Mouse (Mus musculus): ENCODE results near the gene Wfdc1.

Gene Wfdc1

DNA sequence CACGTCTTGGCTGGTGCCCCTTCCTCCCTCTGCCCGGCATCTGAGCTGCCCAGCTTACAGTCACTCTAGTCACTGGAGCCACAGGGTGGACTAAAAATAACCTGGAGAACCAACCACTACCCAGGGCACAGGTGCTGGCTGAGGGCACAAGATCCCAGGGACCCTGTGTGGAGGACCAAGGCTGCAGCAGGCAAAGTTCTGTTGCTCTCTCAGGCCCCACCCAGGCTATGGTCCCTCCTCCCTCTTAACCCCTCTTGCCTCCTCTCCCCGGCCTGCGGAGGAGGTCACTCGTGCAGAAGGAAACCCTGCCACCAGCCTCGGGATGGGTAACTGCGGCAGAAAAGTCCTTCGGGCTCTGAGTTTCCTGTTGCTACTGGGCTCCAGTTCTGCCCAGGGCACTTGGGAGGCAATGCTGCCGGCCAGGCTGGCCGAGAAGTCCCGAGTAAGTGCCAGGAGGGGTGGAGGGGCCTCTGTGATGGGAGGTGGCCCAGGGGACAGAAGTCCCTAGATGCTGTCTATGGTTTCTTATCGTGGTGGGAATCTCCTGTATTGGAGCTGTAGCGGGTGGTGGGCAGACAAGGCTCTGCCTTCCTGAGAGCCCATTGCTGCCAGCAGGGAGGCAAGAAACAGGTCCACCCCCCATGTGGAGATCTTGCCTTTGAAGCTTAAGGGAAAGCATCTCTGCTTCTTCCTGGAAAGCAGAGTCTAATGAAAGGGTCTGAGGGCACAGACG, at the start of gene Wfdc1:
TSS of gene Wfdc1 (plus strand) at position 147 of the 733 bp plus-strand sequence.
- DNase-seq: no peak

DNA sequence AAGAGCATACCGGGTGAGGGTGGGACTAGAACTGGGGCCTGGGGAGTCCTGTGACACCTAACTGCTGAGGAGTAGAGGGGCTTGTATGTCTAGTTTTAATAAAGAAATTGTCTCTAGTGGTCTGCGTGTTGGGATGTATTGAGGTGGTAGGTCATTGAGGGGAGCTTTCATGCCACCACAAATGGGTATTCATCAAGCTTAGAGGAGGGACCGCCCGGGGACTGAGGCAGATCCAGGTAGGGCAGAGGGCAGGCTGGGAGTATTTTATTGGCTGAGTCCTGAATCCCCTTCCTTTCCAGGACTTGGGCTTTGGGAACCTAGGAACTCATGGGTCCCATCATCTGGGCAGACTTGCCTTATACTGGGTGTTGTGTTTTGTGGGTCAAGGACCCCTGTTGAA, 49.4 kb upstream of the Wfdc1 start:
- DNase-seq: no peak

DNA sequence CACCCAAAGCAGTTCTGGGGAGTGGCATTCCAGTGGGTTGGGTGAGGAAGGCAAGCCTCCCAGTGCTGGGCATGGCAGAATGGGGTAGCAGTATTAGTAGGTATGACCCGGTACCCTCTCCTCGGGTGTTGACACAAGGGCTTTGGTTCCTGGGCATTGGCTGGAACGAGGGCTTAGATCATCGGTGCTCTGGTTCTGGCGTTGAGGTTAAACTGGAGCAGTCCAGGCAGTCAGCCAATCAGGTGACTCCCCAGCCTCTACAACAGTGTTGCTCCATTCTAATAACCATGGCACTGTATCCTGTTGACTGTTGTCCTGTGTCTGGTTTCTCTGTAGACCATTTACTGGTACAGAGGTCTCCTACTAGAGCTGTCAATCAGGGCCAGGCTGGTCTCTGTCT, 48.6 kb upstream of the Wfdc1 start:
- DNase-seq: no peak

DNA sequence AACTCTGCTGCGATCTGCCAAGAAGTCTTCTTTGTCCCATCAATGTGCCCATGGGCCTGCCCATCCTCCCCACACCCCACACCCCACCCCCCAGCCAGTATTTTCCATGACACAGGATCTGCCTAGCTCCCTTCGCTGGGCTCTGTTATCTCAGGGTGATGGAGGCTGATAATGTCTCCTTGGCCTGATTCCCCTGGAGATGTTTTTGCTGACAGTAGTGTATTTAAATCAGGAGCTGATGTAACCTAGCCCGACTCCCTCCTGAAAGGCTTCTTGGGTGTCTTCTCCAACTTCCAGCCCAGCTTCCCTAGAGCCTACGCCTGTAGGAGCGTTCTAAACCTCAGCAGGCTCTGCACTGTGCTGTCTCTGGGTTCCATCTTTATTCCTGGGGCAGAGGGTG, 47.3 kb upstream of the Wfdc1 start:
- no peak for DNase-seq

DNA sequence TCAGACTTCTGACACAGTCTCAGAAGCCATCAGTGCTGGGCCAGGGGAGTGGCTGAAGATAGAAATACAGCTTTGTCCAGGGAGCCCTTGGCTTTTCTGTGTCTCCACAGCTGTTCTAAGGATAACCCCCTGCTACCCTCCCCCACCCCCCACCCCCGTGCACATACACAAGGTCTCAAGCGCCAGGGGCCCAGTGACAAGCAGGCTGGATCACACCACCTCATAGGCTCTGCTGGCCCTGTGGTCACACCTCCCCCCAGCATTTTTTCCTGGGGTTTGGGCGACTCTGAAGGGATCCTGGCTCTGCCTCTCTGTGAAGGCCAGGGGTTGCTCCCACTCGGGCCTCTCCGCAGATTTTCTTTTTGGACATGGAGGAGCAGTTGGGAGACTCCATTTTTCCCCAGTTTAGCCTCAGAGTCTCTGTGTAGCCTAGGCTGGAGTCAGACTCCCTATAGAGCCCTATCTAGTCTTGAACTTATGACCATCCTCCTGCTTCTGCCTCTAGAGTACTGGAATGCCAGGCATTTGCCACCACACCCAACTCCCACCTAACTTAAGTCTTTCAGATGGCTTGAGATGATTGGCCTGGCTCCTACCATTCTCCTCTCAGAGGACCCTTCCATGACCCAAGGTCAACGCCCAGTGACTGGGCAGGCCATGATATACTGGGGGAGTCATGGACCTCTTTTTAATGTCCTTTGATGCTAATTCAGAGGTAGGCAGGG, 45.9 kb upstream of the Wfdc1 start:
- DNase-seq: no peak

GRCm38 (mm10) chr8:119620848-119621465, 45.2 kb upstream of the Wfdc1 start:
- no peak for DNase-seq

DNA sequence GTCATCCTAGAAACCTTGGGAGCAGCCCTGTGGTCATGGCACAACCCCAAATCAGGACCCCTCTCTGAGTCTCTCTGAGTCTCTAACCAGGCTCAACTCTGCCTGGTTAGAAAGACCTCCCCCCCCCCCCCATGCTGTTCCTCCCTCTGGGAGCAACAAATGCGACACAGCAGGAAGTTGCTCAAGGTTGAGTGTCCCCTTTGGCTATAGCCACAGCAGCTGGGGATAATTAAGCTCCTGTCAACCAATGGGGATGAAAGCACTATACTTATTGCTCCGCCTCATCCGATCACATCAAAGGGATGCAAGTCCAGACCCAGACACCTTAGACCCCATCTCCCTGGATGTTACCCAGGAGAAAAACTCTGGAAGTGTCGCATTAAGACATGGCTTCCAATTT, 43.6 kb upstream of the Wfdc1 start:
- no peak for DNase-seq

DNA sequence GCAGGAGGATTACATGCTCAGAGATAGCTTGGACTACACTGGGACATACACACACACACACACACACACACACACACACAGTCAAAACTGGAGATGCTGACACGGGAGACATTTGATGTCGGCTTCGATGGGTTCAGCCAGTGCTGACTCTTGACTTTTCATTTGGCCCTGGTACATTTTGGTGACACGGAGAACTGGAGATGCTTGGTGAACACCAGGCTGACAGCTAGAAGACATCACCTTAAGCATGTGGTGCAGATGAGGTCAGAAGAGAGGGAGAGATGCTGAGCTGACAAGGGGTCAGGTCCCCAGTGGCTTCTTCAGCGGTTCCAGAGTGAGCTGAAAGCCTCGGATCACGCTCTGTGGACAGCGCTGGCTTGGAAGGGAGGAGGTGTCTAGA, 43.1 kb upstream of the Wfdc1 start:
- no peak for DNase-seq

GRCm38 (mm10) chr8:119623744-119624143, 42.4 kb upstream of the Wfdc1 start:
- DNase-seq: no peak

DNA sequence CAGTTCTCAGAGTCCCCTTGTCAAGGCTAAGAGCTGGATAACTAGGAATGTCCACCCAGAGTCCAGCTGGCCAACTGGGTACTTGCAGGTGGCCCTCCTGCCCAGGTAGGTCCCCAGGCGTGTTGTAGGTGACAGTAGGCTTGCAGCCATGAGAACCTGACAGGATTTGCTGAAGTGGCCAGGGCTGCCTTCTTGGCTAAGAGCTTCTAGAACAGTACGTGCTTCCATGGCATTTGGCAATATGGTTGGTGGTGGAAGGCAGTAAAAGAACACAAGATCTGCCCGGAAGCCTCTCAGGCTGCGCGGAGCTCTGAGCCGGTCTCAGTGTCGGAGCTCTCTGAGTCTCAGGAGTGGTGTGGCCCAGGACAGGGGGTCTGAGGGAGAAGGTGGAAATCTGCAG, 41.2 kb upstream of the Wfdc1 start:
- no peak for DNase-seq

GRCm38 (mm10) chr8:119625788-119626187, 40.4 kb upstream of the Wfdc1 start:
- no peak for DNase-seq

- no peak for DNase-seq
These were observed 39.0 kb upstream of the Wfdc1 start for GRCm38 (mm10) chr8:119627199-119627598.

GRCm38 (mm10) chr8:119627613-119628359, 38.4 kb upstream of the Wfdc1 start:
- no peak for DNase-seq

DNA sequence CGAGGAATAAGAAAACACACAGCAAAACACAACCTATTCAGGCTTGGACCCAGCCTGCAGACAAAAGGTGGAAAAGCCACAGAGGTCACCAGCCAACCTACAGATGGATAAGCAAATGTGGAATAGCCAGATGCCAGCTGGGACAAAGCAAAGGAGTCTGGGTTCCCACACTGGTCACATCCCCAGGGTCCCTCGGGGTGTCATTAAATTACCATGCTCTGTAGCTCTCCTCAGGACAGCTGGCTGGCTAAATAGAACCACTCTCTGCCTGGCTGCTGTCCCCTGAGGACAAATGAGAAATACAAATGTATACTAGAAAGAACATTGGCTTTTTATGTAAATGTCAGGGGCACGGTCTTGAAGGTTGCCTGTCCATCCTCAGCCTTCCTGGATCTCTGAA, 35.3 kb upstream of the Wfdc1 start:
- no peak for DNase-seq

DNA sequence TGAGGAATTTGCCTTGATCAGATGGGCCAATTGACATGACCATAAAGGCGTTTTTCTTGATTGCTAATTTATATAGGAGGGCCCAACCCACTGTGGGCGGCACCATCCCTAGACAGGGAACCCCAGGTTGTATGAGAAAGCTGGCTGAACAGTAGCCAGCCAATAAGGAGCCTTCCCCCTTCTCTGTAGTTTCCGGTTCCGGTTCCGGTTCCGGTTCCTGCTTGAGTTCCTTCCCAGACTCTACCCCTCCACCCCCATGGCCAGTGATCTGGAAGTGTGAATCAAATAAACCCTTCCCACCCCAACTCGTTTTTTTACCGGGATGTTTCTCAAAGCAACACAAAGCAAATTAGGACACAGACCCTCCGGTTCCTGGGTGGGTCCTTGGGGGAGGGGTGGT, 33.9 kb upstream of the Wfdc1 start:
- no peak for DNase-seq

DNA sequence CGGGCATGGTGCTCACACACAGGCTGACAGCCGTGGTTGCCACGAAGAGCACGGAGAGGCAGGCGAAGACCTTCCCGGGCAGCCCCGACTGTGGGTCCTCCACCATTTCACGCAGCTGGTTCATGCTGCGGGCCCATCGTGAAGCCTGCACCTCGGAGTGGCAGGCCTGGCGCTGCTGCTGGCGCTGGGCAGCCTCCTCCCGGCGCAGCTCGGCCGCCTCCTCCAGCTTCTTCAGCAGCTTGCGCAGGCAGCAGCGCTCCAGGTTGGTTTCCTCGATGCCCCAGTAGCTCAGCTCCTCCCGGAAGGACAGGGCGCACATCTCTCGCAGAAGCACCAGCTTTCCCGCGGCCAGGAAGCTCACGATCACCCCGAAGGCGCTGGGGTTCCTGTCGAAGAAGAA, 33.3 kb upstream of the Wfdc1 start:
- no peak for DNase-seq

- DNase-seq: peak; percentile 33
These were observed 31.4 kb upstream of the Wfdc1 start for GRCm38 (mm10) chr8:119634616-119635336.

GRCm38 (mm10) chr8:119635378-119635777, 30.8 kb upstream of the Wfdc1 start, which contains the start of gene Kcng4:
TSS of gene Kcng4 (minus strand) at chr8:119635680.
- DNase-seq: no peak

DNA sequence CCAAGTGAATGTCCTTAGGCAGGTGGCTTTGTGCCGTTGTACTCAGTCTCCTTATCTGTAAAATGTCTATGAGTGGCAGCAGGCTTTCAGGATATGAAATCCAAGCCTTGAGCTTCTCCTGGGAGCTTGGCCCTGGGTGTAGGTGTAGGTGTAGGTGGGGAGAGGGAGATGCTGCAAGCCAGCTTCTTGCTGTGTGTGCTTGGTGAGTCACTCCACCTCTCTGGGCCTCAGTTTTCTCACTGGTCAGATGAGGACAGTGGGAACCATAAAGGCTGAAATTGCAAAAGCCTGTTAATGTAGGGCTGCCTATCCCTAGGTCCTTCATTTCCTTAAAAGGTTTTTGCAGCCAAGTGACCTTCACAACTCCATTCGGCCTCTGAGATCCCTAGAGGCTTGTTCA, 30.2 kb upstream of the Wfdc1 start:
- no peak for DNase-seq

- DNase-seq: no peak
These were observed 29.4 kb upstream of the Wfdc1 start for GRCm38 (mm10) chr8:119636766-119637165.

DNA sequence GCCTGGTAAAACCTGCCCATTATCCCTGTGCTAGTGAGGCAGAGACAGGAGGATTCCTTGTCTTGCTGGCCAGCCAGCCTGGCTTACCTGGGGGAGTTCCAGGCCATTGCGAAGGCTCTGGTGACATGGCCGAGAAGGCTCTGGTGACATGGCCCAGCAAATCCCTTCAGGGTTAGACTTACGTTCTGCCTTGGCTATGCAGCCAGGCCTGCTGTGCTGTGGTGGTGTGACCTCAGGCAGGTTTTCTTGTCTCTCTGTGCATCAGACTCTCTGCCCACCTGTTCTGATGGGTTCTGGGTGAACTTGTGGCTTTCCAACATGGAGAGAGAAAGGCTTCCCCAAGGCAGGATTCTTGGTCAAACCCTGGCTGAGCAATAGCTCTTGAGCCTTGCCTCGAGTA, 28.8 kb upstream of the Wfdc1 start:
- DNase-seq: no peak

- no peak for DNase-seq
These were observed 27.9 kb upstream of the Wfdc1 start for GRCm38 (mm10) chr8:119638261-119638660.

DNA sequence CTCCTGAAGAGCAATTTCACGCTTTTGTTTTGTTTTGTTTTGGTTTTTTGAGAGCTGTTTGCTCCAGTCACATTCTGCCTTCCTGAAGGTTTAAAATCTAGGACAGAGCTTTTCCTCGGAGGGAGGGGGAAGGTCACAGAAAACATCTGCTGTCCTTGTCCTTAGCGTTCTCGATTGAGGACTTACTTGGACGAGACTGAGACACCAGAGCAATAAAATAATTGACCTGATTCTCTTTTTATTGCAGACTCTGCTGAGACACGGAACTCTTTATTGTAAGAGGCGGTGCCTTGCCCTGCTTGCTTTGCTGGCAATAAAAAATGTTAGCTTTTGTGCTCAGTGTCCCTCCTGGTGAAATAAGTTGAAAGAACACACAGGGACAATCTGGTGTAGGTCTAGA, 26.4 kb upstream of the Wfdc1 start:
- no peak for DNase-seq

Measured in kidney, adult 11 months (tissue).